Mouse (Mus musculus) frontal cortex, postnatal 14 days (tissue): ENCODE results near the gene Igll1.

ENCODE experiments used
- DNase-seq, 2 experiments: peaks; one replicate each; pipeline ENCODE4 v3.0.0; 2022; ENCODE audit warnings: low spot score in 2 of 2

Igll1 gene

DNA sequence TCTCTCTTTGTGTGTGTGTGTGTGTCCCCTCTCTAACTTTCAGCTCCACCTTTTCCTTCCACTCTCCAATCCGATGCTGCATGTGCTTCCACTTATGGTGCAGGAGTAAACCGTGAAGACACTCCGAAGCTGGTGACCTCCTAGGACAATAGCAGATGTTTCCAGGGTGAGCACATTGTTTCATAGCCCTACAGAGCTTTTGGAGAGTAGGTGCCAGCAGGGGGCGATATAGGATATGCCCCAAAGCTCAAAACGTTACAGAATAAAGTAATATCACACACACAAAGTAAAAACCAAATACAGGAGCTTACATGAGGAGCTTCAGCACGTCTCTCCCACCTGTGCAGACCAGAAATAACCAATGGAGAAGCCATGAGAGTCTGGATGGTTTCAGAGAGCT, 8.9 kb downstream of the Igll1 start:
- no peak for DNase-seq

DNA sequence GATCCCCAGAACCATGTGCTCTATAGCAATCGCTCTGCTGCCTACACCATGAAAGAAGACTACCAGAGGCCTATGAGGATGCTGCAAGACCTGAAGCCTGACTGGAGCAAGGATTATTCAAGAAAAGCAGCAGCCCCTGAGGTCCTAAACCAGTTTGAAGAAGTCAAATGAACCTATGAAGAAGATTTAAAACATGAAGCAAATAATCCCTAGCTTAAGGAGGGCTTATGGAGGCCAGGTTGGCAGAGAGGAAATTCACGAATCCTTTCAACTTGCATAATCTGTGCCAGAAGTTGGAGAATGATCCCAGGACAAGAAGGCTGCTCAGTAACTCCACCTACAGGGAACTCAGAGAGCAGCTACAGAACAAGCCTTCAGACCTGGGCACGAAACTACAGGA, 11.4 kb downstream of the Igll1 start:
- no peak for DNase-seq

DNA sequence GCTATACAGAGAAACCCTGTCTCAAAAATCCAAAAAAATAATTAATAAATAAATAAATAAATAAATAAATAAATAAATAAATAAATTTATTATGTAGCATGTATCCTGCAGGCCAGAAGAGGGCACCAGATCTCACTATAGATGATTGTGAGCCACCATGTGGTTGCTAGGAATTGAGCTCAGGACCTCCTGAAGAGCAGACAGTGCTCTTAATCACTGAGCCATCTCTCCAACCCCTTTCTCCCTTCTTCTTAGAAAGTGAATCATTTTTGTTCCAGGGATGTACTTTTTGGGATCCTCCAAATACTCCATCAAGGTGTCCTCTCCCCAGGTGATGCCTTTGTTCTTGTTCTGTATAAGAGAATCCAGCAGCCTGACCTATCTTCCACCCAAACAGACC, 14.6 kb downstream of the Igll1 start:
- no peak for DNase-seq

DNA sequence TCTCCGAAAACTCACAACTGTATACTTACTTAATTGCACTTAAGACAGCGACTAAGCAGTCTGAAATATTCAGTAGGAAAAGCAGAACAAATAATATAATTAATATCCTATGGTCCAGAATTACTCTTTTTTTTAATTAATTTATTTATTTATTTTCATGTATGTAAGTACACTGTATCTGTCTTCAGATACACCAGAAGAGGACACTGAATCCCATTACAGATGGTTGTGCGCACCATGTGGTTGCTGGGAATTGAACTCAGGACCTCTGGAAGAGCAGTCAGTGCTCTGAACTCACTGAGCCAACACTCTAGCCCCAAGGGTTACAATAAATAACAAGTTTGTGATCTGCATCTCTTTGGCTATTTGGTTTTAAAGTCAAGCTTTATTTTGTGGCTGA, 34.1 kb downstream of the Igll1 start:
- DNase-seq, result no peak

DNA sequence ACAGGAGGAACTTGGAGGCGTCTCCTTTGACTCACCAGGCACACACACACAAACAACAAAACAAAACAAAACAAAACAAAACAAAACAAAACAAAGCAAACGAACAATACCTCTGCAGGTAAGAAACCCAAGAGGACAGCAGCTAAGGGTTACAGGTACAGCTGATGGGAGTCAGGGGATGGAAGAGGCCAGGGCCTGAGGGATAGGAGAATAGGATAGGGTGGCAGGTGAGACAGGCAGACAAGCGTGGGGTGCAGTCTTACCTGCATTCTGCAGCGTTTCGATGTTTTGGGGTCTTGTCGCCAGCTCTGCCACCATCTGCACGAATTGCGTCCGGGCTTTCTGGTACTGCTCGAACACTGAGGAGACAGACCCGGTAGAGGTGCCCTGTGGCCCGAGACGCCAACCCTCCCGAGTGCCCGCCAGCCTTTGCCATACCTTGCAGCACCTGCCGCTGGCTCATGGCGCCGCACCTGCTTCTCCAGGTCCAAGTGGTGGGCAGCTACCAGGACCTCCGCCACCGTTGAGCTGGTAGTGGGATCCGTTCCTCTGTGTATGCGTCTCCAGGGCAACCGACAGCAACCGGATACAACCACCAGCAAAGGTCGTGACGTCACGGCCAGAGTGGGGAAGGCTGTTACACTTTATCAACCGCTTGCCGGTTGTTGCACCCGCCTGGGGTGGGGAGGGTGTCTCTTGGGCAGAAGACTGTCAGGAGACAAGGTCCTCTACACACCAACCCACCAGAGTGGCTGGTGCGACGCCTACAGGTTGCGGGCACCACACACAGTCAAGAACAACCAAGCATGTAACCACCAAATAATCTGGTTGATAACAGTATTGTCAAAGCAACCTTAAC, 34.8 kb downstream of the Igll1 start, which contains the start of gene Spag6l:
Gene Spag6l, minus strand, starts transcription at position 700 of the 859 bp plus-strand sequence.
- peak; percentile 16 to 30 for DNase-seq

DNA sequence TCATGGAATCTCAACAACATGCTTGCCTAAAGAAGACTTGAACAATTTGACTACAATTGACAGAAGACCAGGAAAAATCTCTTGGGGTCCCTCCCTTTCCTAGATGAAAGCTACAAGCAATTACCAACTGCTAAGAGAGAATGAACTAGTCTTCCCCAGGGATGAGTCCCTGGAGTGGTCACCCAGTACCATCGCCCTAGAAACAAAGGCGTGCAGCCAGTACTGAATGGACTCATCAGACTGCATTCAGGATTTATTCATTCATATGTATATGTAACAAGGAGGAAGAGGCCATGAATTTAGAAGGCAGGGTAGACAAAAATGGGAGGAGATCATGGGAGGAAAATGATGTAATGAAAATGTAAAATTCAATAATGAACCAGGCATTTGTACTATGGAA, 37.6 kb downstream of the Igll1 start:
- DNase-seq, result no peak

DNA sequence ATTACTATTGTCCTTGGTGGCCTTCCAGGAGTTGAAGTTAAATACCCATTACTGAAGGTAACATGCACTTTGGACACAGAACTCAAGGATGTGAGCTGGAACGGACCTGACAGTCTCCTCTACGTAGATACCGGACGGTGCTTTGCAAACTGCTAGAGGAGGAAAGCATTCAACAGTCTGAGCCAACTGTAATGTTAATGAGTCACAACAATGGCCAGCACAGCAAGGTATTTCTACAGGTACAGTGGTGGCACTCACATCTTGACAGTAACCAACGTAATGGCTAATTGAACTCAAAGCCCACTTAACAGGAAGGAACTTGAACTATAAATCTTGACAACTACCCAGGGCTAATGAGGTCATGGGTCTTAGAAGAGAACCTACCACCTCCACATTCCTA, 38.3 kb downstream of the Igll1 start:
- no peak for DNase-seq
